Mouse (Mus musculus) liver, embryonic 14.5 days (tissue): ENCODE measurements around the gene Gm26661. TPM values are rescaled to one million over a fixed set of nuclear protein-coding genes. Genes with fewer than 3 reads are reported as not detected.
A peak's percentile ranks its signal among the peaks of the same experiment; 100 is the strongest.

Experiments
- ATAC-seq: fragments of 200-750 bp; cut with Nextera tagmentation; 2 replicates; pipeline ENCODE4 v1.8.0; 2017; ENCODE audit warnings: moderate number of reproducible peaks, mild to moderate bottlenecking, moderate library complexity; ENCODE audit not compliant: insufficient read depth
- DNase-seq, 3 experiments: peaks; one replicate each; pipeline ENCODE4 v3.0.0-alpha.2; 2012 to 2013; ENCODE audit warnings: low read depth in 3 of 3, low spot score in 3 of 3
- H3K27ac ChIP-seq: fragments of 300-500 bp; sonication (generic); 2 replicates; pipeline ENCODE4 v1.5.1; 2014; ENCODE audit warnings: moderate library complexity, mild to moderate bottlenecking, control low read depth, inconsistent platforms
- H3K27me3 ChIP-seq: fragments of 300-500 bp; sonication (generic); 2 replicates; pipeline ENCODE4 v1.6.1; 2014; ENCODE audit warnings: mild to moderate bottlenecking, low read length, moderate library complexity; ENCODE audit not compliant: control insufficient read depth, insufficient read depth
- H3K36me3 ChIP-seq: fragments of 300-500 bp; sonication (generic); replicated peaks from 2 replicates; pipeline ENCODE4 v1.6.1; 2014; ENCODE audit warnings: low read depth; ENCODE audit not compliant: control insufficient read depth, insufficient read depth
- H3K4me1 ChIP-seq, 2 experiments: fragments of 200-500 bp in 1 of 2; fragments of 300-500 bp in 1 of 2; sonication (generic) in 1 of 2; replicated peaks; 2 replicates each; pipeline ENCODE4 v1.6.1; 2012 to 2014; ENCODE audit warnings: antibody characterized with exemption in 1 of 2, inconsistent platforms in 1 of 2, low read length in 1 of 2; ENCODE audit not compliant: control insufficient read depth in 2 of 2, insufficient read depth in 2 of 2
- H3K4me2 ChIP-seq: fragments of 300-500 bp; sonication (generic); 2 replicates; pipeline ENCODE4 v1.6.1; 2014; ENCODE audit warnings: low read depth, mild to moderate bottlenecking, control low read depth, moderate library complexity
- H3K4me3 ChIP-seq, 2 experiments: fragments of 200-500 bp in 1 of 2; fragments of 300-500 bp in 1 of 2; sonication (generic) in 1 of 2; 2 replicates each; pipeline ENCODE4 v1.5.1; 2012 to 2014; ENCODE audit warnings: low read depth in 2 of 2, low read length in 2 of 2, mild to moderate bottlenecking in 2 of 2, control low read depth in 1 of 2, inconsistent platforms in 1 of 2, moderate library complexity in 1 of 2; ENCODE audit not compliant: insufficient read depth in 1 of 2
- H3K9ac ChIP-seq: fragments of 300-500 bp; sonication (generic); replicated peaks from 2 replicates; pipeline ENCODE4 v1.6.1; 2014; ENCODE audit warnings: mild to moderate bottlenecking, control low read depth, moderate library complexity
- H3K9me3 ChIP-seq: fragments of 300-500 bp; sonication (generic); 2 replicates; pipeline ENCODE4 v1.6.1; 2016; ENCODE audit warnings: low read length, mixed read lengths; ENCODE audit not compliant: control insufficient read depth
- CTCF ChIP-seq: IDR thresholded peaks from 2 replicates; pipeline ENCODE4 v1.5.1; 2016; ENCODE audit warnings: antibody characterized with exemption, low read depth, control low read depth
- EP300 ChIP-seq: IDR thresholded peaks from 2 replicates; pipeline ENCODE4 v1.6.1; 2016; ENCODE audit warnings: antibody characterized with exemption, low read depth
- WGBS: fragments of 180-500 bp; shearing (Covaris S2); extraction: QIAGEN DNeasy Blood & Tissue Kit; methylation state at CpG from one replicate; pipeline ENCODE4 v1.1.7; 2014; ENCODE audit not compliant: insufficient replicate concordance; 5-methylcytosine and 5-hydroxymethylcytosine counted together
- polyA plus RNA-seq, 2 experiments: library from polyadenylated mRNA; depleted of rRNA in 1 of 2; stranded (reverse) in 1 of 2; unstranded in 1 of 2; fragments of >200 nt; fragmentation: Nextera tagmentation in 1 of 2; extraction: Ambion mirVana in 1 of 2; gene quantifications; 2 replicates each; pipeline versions ENCODE4 v1.2.1 to v1.2.3; 2012 to 2014

The Gm26661 gene
- polyA plus RNA-seq (2012; rRNA removed): not detected in 2 replicates
- polyA plus RNA-seq (2014; fragmentation: Nextera tagmentation; extraction: Ambion mirVana): not detected in 2 replicates

- Histone ChIP-seq H3K4me2 (peak within 1 kb of the TSS; percentile 37), H3K27me3 (peaks cover 9% of the 10 kb centered on the region), H3K4me3 (no peak within 1 kb of the TSS; a peak in 1 of 4 replicates), H3K27ac (no peak within 1 kb of the TSS), H3K4me1 (0 out of 4 replicates have a peak, but pooled peaks cover 0 to 5% of the 10 kb centered on the region in 2 experiments), H3K36me3 (no peaks in the 10 kb centered on the region), H3K9ac (no peak within 1 kb of the TSS), H3K9me3 (no peaks in the 10 kb centered on the region)
- DNase-seq (no peak), ATAC-seq (peak; percentile 26; the same call in 1 of the 2 replicates)
- 5% methylated on average over 30 of the region's 30 CpGs for WGBS
- TF ChIP-seq CTCF: 0 out of 2 replicates have a peak, but pooled peaks have one; percentile 24
- no peak for TF ChIP-seq EP300
These were observed at the start of gene Gm26661 for GRCm38 (mm10) chr14:7791532-7792159. Gene Gm26661 (plus strand): TSS chr14:7791587.

GRCm38 (mm10) chr14:7748944-7749763, 42.2 kb upstream of the Gm26661 start:
- H3K27me3 ChIP-seq: no peaks in the 10 kb centered on the region
- no peak overlapping the region for H3K4me2 ChIP-seq
- H3K27ac ChIP-seq: no peak overlapping the region
- ATAC-seq: no peak
- H3K36me3 ChIP-seq: no peaks in the 10 kb centered on the region
- no peaks in the 10 kb centered on the region for H3K9me3 ChIP-seq
- no peak for TF ChIP-seq EP300
- peak; percentile 53; the same call in 1 of the 2 replicates for TF ChIP-seq CTCF
- H3K4me1 ChIP-seq: no peaks in the 10 kb centered on the region
- DNase-seq: no peak
- H3K4me3 ChIP-seq: no peak overlapping the region
- whole genome bisulfite sequencing: 32% methylated on average over 11 of the region's 11 CpGs
- H3K9ac ChIP-seq: no peak overlapping the region

DNA sequence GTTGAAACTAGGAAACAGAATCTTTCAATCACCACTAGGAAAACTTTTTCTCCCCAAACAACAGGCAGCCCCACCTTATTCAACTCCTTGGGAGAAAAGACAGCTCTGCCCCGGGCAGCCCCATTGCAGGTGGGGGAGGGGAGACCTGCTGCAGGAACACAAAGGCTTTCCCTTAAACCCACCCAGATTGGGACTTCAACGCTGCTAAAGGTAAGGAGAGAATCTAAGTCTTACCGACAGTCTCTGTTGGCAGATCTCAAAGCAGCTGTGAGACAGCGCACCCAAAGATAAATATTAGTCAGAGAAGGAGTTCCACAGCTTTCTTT, 41.7 kb upstream of the Gm26661 start:
- no peak for ATAC-seq
- no peak overlapping the region for H3K4me2 ChIP-seq

DNA sequence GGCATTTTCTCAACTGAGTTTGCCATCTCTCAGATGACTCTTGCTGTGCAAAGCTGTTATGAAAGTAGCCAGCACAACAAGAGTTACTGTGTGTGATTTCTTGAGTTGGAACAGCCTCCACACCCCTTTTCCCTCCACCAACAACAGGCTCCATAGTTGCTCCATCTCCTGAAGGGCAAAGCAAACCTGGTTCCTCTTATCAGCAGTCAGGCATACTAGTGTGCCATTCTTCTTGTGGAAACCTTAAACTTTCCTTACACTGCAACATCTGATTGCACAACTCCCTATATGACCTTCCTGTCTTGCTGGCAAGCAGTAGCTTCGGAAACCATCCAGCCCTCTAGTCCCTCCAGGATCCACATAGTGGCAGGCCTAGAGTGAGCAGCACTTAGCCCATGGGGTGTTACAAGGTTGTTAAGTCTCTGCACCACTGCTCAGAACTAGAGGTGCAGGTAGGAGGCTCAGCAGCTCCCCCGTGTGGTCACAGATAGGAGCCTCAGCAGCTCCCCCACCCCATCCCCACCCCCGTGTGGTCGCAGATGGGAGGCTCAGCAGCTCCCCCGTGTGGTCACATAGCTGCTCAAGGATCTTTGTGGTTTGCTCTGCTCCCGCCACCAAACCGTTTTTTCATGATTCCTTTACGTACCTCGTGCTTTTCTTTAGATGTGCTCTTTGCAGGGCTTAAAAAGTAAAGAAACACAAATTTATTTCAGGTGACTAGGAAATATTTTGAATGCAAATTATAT, 25.6 kb upstream of the Gm26661 start:
- H3K4me3 ChIP-seq: no peak overlapping the region
- H3K9ac ChIP-seq: no peak overlapping the region
- H3K36me3 ChIP-seq: no peaks in the 10 kb centered on the region
- DNase-seq (peak in 1 of 3 experiments; percentile 64), ATAC-seq (peak; percentile 76)
- 7% methylated on average over 9 of the region's 9 CpGs for WGBS
- H3K4me1 ChIP-seq: no peaks in the 10 kb centered on the region; a peak in 1 of 4 replicates
- no peak overlapping the region for H3K27ac ChIP-seq
- no peaks in the 10 kb centered on the region for H3K27me3 ChIP-seq
- no peak overlapping the region for H3K4me2 ChIP-seq
- TF ChIP-seq EP300: no peak
- peak; percentile 95 for TF ChIP-seq CTCF
- H3K9me3 ChIP-seq: no peaks in the 10 kb centered on the region

More for the DNA sequence above, 41.7 kb upstream of the Gm26661 start:
- H3K9ac ChIP-seq: no peak overlapping the region
- no peak overlapping the region for H3K4me3 ChIP-seq
- no peak for DNase-seq
- no peaks in the 10 kb centered on the region for H3K4me1 ChIP-seq
- H3K36me3 ChIP-seq: no peaks in the 10 kb centered on the region
- H3K9me3 ChIP-seq: no peaks in the 10 kb centered on the region
- WGBS: 27% methylated on average over 4 of the region's 4 CpGs
- TF ChIP-seq EP300: no peak
- no peaks in the 10 kb centered on the region for H3K27me3 ChIP-seq
- no peak overlapping the region for H3K27ac ChIP-seq
